Mouse (Mus musculus) CD4-positive, CD25-positive, alpha-beta regulatory T cell, adult 4 months (primary cell): ENCODE results near the gene Jade1. TPM values are rescaled to one million over a fixed set of nuclear protein-coding genes. Genes with fewer than 3 reads are reported as not detected.

Source experiments
- ATAC-seq: one replicate; pipeline ENCODE4 v1.8.0; 2017
- polyA plus RNA-seq, 2 experiments: library from polyadenylated mRNA; unstranded; fragments of 100-300 nt; shearing (Covaris generic); gene quantifications; one replicate each; pipeline ENCODE4 v1.2.1; 2017

Jade1 gene
- polyA plus RNA-seq, 2 experiments from 2014 or later = 9.9 to 10.1 TPM

- no peak for ATAC-seq
Observed at GRCm38 (mm10) chr3:41552777-41553548, 2.6 kb upstream of the Jade1 start.

DNA sequence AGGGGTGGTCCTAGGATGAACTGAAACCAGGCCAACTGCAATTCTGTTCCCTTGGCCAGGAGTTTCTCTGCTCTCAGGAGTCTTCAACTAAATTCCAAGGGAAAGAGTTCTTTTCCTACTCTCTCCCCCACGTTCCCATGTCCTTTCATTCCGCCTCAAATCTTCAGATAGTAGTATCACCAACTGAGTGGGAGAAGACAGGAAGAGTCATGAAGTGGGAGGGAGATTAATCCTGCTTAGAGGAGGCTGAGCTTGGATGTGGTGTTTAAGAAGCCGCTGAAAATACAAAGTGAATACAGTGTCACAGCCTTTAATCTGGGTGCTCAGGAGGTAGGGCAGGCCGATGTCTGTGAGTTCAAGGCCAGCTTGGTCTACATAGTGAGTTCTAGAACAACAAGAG is 1.9 kb upstream of the Jade1 start:
- ATAC-seq = no peak

- no peak for ATAC-seq
Observed at GRCm38 (mm10) chr3:41554480-41555475, 753 bp upstream of the Jade1 start.

- ATAC-seq = no peak
Observed at GRCm38 (mm10) chr3:41556451-41557266, 1.1 kb downstream of the Jade1 start.

DNA sequence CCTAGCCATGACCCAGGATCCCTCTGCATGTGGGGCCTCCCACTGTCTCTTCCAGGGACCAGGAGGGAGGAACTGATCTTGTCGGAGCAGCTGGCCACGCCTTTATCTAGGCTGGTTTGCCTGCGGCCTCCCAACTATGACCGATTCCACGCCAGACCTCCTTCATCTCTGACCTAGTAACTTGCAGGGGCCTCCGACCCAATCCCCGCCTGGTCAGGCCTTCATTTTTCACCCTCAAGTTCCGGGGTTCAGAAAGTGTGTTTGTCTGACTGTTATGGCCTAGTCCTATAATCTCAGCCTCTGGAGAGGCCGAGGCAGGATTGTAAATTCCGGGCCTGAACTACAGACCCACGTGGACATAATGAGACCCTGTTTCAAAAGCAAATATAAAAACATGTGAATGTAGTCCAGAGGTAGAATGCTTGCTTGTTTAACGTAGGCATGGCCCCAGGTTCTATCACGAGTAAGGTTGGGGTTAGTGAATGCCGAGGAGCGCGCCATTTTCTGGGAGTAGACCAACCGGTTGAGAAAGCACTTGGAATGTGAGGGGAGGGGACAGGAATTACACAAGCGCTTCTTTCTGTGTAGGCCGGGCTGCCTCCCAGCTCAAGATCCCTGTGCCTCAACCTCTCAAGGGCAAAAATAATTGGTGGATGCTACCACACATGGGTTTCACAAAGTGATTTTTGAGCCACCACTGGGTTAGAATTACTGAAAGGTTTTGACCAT is 1.9 kb downstream of the Jade1 start:
- ATAC-seq = no peak

- ATAC-seq = no peak
Observed at GRCm38 (mm10) chr3:41560489-41560888, 5.0 kb downstream of the Jade1 start.

GRCm38 (mm10) chr3:41561787-41562186 is 6.3 kb downstream of the Jade1 start:
- no peak for ATAC-seq

- peak; percentile 44 for ATAC-seq
Observed at GRCm38 (mm10) chr3:41563211-41563931, 7.8 kb downstream of the Jade1 start.

DNA sequence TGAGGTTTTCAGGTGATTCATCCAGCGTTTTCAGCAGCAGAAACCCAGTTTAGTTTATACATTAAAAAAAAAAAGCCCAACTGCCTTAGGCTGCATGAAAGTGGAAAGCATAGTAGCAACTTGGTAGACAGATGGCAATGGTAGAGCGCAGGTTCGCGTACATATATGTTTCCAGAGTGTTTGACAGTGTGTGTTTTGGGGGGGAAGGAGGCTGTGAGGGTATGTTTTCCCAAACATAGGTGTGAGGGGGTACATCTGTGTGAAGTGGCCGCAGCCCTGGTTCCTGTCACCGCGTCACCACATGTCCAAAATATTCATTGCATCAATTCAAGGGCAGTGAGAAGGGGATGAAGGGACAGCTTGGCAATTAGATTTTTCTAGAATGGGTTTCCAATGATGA is 8.5 kb downstream of the Jade1 start:
- ATAC-seq = no peak

GRCm38 (mm10) chr3:41564471-41565213 is 9.1 kb downstream of the Jade1 start:
- peak; percentile 73 for ATAC-seq

DNA sequence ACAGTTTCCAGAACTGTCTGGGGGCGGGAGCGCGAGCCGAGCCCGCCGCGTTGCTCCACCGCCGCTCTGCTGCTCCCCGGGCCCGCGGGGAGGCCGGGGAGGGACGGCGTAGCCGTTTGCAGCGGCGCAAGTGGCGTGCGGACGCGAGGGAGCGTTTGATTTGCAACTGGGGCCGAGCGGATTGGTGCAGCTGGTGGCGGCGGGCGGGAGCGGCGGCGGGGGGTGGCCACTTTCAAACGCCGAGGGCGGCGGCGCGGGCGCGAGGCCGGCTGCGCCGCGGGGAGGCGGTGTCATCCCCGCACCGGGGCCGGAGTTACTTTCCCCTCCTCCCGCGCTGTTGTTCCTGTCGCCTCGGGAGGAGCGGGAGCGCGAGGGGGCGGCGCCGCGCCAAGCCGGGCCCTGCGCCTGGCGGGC is 9.9 kb downstream of the Jade1 start:
- peak; percentile 32 for ATAC-seq

GRCm38 (mm10) chr3:41565955-41566354 is 10.4 kb downstream of the Jade1 start:
- peak; percentile 27 for ATAC-seq

DNA sequence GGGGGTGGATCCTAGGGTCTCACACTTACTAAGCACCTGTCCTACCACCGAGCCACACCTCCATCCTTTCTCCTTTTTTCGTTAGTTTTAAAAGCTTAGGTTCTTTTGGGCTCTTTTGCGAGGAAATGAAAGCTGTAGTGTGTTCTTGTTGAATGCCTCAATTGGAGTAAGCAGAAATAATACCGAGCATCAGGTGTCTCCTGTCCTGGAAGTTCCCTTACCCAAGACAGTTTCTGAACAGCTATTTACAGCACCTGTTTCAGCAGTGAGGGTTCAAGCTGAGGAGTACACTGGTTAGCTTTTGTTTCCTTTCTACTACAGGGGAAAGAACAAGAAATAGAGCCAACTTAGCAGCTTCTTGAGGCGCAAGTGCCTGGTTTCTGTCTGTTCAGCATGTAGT is 14.4 kb downstream of the Jade1 start:
- no peak for ATAC-seq

DNA sequence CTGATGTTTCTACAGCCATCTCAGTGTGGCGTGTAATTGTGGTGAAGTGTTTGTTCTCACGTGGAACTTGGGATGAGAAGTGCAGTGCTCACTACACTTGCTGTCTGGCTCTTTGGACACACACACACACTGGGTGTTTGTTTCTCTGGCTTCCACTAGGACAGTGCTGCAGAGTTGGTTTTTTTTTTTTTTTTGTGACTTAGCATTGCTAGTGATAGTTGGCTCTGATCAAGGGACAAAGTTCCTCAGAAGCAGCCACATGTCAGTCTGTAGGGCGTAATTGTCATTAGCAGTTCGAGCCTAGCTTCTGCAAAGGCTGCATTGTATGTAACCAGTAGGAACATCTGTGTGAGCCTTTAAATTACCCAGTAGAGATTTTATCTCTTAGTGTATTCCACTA is 16.6 kb downstream of the Jade1 start:
- ATAC-seq = no peak

GRCm38 (mm10) chr3:41572968-41573367 is 17.4 kb downstream of the Jade1 start:
- no peak for ATAC-seq

- ATAC-seq = no peak
Observed at GRCm38 (mm10) chr3:41574208-41574607, 18.7 kb downstream of the Jade1 start.

DNA sequence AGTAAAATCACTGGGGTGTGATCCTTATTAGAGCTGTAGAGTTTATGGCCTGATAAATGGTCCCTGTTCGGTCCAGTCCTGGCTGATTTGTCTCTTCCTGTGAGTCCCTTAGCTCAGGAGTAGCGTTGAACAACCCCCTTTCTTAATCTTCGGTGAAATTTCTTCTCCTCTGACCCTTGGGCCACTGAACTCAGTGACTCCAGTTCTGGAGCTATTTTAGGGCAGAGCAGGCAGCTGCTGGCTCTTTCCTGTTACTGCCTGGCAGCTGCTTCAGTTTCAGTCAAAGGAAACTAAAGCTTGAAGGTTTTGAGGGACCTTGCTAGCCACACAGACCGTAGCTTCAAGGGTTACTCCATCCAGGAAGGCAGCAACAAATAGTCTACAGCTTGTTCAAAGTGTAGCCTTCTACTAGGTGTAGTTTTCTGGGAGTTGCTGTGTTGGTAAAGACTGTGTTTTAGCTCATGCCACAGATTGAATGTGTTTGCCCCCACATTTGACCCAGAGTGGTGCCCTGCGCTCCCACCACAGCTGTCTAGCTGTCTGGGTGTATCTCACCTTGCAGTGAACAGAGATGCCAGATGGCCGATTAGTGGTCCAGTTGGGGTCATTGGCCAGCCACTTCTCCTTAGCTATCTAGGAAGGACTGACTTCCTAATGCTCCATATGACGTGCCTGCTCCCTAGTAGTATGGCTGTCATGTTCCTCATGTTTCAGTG is 19.3 kb downstream of the Jade1 start:
- no peak for ATAC-seq

GRCm38 (mm10) chr3:41575971-41576370 is 20.4 kb downstream of the Jade1 start:
- no peak for ATAC-seq

DNA sequence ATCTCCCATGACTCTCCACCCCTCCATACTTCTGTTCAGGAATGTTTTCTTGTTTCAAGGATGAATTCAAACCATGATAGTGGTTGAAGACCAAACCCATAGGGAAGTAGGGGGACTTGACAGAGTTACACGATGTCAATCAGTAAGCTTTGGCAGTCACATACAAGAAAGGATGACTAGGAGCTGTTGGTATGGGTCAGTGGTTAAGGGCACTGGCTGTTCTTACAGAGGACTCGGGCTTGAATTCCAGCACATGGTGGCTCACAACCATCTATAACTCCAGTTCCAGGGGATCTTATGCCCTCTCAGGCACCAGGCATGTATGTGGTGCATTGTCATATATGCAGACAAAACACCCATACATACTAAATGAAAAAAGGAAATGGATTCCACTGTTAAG is 21.7 kb downstream of the Jade1 start:
- ATAC-seq = no peak

DNA sequence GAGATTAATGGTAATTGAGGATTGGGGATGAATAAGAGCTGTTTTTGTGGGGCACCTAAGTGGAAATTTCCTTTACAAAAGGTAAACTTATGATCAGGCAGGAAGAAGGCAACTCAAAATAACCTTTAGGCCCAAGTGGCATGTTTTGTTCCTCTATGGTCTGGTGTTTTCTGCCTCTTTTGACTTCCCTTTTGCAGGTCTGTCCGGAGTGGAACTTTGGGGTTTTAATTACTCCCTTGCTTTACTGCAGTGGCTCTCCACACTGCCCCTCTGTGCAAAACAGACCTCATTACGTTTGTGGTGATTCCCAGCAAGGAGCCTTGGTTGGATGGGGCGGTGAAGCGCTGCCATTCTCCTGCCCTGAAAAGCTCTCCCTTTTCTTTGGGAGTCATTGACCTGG is 24.3 kb downstream of the Jade1 start:
- no peak for ATAC-seq
